Mouse (Mus musculus) kidney, embryonic 16.5 days (tissue): ENCODE data around the gene Scnn1g. TPM values are rescaled to one million over a fixed set of nuclear protein-coding genes. Genes with fewer than 3 reads are reported as not detected.

ENCODE experiments used
- ATAC-seq: fragments of 200-750 bp; cut with Nextera tagmentation; 2 replicates; pipeline ENCODE4 v1.8.0; 2017; ENCODE audit warnings: moderate TSS enrichment; ENCODE audit not compliant: low FRiP score, low TSS enrichment
- H3K27ac ChIP-seq: fragments of 300-500 bp; sonication (generic); 2 replicates; pipeline ENCODE4 v1.5.1; 2014; ENCODE audit warnings: low read length
- H3K27me3 ChIP-seq: fragments of 300-500 bp; sonication (generic); 2 replicates; pipeline ENCODE4 v1.6.1; 2014; ENCODE audit warnings: low read length, control low read depth, mixed read lengths; ENCODE audit not compliant: insufficient read depth
- H3K36me3 ChIP-seq: fragments of 300-500 bp; sonication (generic); 2 replicates; pipeline ENCODE4 v1.6.1; 2014; ENCODE audit warnings: low read length, control low read depth, mixed read lengths; ENCODE audit not compliant: insufficient read depth
- H3K4me1 ChIP-seq: fragments of 300-500 bp; sonication (generic); 2 replicates; pipeline ENCODE4 v1.6.1; 2014; ENCODE audit warnings: low read length, control low read depth, mixed read lengths; ENCODE audit not compliant: insufficient read depth
- H3K4me2 ChIP-seq: fragments of 300-500 bp; sonication (generic); replicated peaks from 2 replicates; pipeline ENCODE4 v1.6.1; 2014; ENCODE audit warnings: low read depth, low read length
- H3K4me3 ChIP-seq: fragments of 300-500 bp; sonication (generic); 2 replicates; pipeline ENCODE4 v1.5.1; 2014; ENCODE audit warnings: mild to moderate bottlenecking, low read length
- H3K9ac ChIP-seq: fragments of 300-500 bp; sonication (generic); replicated peaks from 2 replicates; pipeline ENCODE4 v1.6.1; 2014; ENCODE audit warnings: low read length
- H3K9me3 ChIP-seq: fragments of 300-500 bp; sonication (generic); 2 replicates; pipeline ENCODE4 v1.6.1; 2016; ENCODE audit warnings: low read length, control low read depth
- WGBS: fragments of 180-500 bp; shearing (Covaris S2); extraction: QIAGEN DNeasy Blood & Tissue Kit; methylation state at CpG from one replicate; pipeline ENCODE4 v1.1.7; 2014; 5-methylcytosine and 5-hydroxymethylcytosine counted together
- polyA plus RNA-seq: library from polyadenylated mRNA; unstranded; fragments of >200 nt; fragmentation: Nextera tagmentation; extraction: Ambion mirVana; gene quantifications from 2 replicates; pipeline ENCODE4 v1.2.1, GENCODE M21; 2015

The Scnn1g gene
- polyA plus RNA-seq, 1 experiment from 2014 or later: 40.7 TPM

- ATAC-seq: no peak
- H3K4me3 ChIP-seq: no peak overlapping the region
- H3K4me2 ChIP-seq: no peak overlapping the region
- no peak overlapping the region for H3K9ac ChIP-seq
- WGBS: 67% methylated on average over 3 of the region's 3 CpGs
- no peaks in the 10 kb centered on the region for H3K27me3 ChIP-seq
- no peaks in the 10 kb centered on the region for H3K4me1 ChIP-seq
- no peaks in the 10 kb centered on the region for H3K36me3 ChIP-seq
- H3K9me3 ChIP-seq: no peaks in the 10 kb centered on the region
- H3K27ac ChIP-seq: no peak overlapping the region
Observed at GRCm38 (mm10) chr7:121767900-121768299, 33.6 kb downstream of the Scnn1g start.

GRCm38 (mm10) chr7:121768983-121769382 lies 34.7 kb downstream of the Scnn1g start:
- Histone ChIP-seq H3K27ac (no peak overlapping the region), H3K9me3 (no peaks in the 10 kb centered on the region), H3K27me3 (no peaks in the 10 kb centered on the region), H3K36me3 (no peaks in the 10 kb centered on the region), H3K4me2 (no peak overlapping the region), H3K4me3 (no peak overlapping the region), H3K4me1 (no peaks in the 10 kb centered on the region), H3K9ac (no peak overlapping the region)
- ATAC-seq: no peak
- WGBS: 76% methylated on average over 9 of the region's 9 CpGs

- H3K9me3 ChIP-seq: no peaks in the 10 kb centered on the region
- H3K27me3 ChIP-seq: no peaks in the 10 kb centered on the region
- no peak overlapping the region for H3K4me2 ChIP-seq
- no peak overlapping the region for H3K9ac ChIP-seq
- no peak overlapping the region for H3K4me3 ChIP-seq
- 54% methylated on average over 1 of the region's 1 CpGs for WGBS
- H3K27ac ChIP-seq: no peak overlapping the region; the same call in 1 of the 2 replicates
- H3K4me1 ChIP-seq: peaks cover 5% of the 10 kb centered on the region; the same call in 1 of the 2 replicates
- ATAC-seq: no peak
- no peaks in the 10 kb centered on the region for H3K36me3 ChIP-seq
Observed at GRCm38 (mm10) chr7:121778553-121778952, 44.3 kb downstream of the Scnn1g start.

GRCm38 (mm10) chr7:121778980-121779379 lies 44.7 kb downstream of the Scnn1g start:
- no peak for ATAC-seq
- Histone ChIP-seq H3K27me3 (no peaks in the 10 kb centered on the region), H3K9ac (no peak overlapping the region), H3K4me3 (no peak overlapping the region), H3K4me1 (peaks cover 5% of the 10 kb centered on the region; the same call in 1 of the 2 replicates), H3K36me3 (no peaks in the 10 kb centered on the region), H3K27ac (no peak overlapping the region), H3K9me3 (no peaks in the 10 kb centered on the region), H3K4me2 (no peak overlapping the region)
- 76% methylated on average over 3 of the region's 3 CpGs for WGBS

- Histone ChIP-seq H3K9me3 (no peaks in the 10 kb centered on the region), H3K9ac (no peak overlapping the region), H3K36me3 (no peaks in the 10 kb centered on the region), H3K4me2 (no peak overlapping the region), H3K27me3 (no peaks in the 10 kb centered on the region), H3K4me3 (no peak overlapping the region), H3K4me1 (peaks cover 5% of the 10 kb centered on the region; the same call in 1 of the 2 replicates), H3K27ac (no peak overlapping the region)
- no peak for ATAC-seq
Observed at GRCm38 (mm10) chr7:121779409-121779808, 45.1 kb downstream of the Scnn1g start.

- H3K36me3 ChIP-seq: no peaks in the 10 kb centered on the region
- H3K9ac ChIP-seq: no peak overlapping the region
- H3K27me3 ChIP-seq: no peaks in the 10 kb centered on the region
- no peaks in the 10 kb centered on the region for H3K9me3 ChIP-seq
- H3K27ac ChIP-seq: peak overlapping the region; percentile 55
- ATAC-seq: peak; percentile 96
- no peak overlapping the region for H3K4me2 ChIP-seq
- H3K4me1 ChIP-seq: peaks cover 5% of the 10 kb centered on the region; the same call in 1 of the 2 replicates
- WGBS: 45% methylated on average over 3 of the region's 3 CpGs
- H3K4me3 ChIP-seq: no peak overlapping the region
Observed at GRCm38 (mm10) chr7:121782188-121782909, 48.1 kb downstream of the Scnn1g start.

- no peak for ATAC-seq
- H3K4me2 ChIP-seq: no peak overlapping the region
Observed at GRCm38 (mm10) chr7:121785651-121786228, 51.5 kb downstream of the Scnn1g start.

GRCm38 (mm10) chr7:121797781-121798180 lies 63.5 kb downstream of the Scnn1g start:
- Histone ChIP-seq H3K36me3 (no peaks in the 10 kb centered on the region), H3K4me1 (no peaks in the 10 kb centered on the region), H3K9me3 (no peaks in the 10 kb centered on the region; the same call in 1 of the 2 replicates), H3K4me3 (no peak overlapping the region), H3K27me3 (no peaks in the 10 kb centered on the region), H3K4me2 (no peak overlapping the region), H3K9ac (no peak overlapping the region), H3K27ac (peak overlapping the region; percentile 78)
- 63% methylated on average over 9 of the region's 9 CpGs for WGBS
- no peak for ATAC-seq

More at GRCm38 (mm10) chr7:121785651-121786228, 51.5 kb downstream of the Scnn1g start:
- Histone ChIP-seq H3K9ac (no peak overlapping the region), H3K4me1 (peaks cover 5% of the 10 kb centered on the region; the same call in 1 of the 2 replicates), H3K27me3 (no peaks in the 10 kb centered on the region), H3K36me3 (no peaks in the 10 kb centered on the region), H3K4me3 (no peak overlapping the region), H3K27ac (0 out of 2 replicates have a peak overlapping the region, but pooled peaks have one; percentile 13), H3K9me3 (0 out of 2 replicates have a peak, but pooled peaks cover 2% of the 10 kb centered on the region)
- WGBS: 66% methylated on average over 8 of the region's 8 CpGs

- no peaks in the 10 kb centered on the region for H3K9me3 ChIP-seq
- H3K4me1 ChIP-seq: no peaks in the 10 kb centered on the region
- no peaks in the 10 kb centered on the region for H3K36me3 ChIP-seq
- H3K9ac ChIP-seq: no peak overlapping the region
- H3K27ac ChIP-seq: no peak overlapping the region
- 77% methylated on average over 2 of the region's 2 CpGs for WGBS
- no peak overlapping the region for H3K4me2 ChIP-seq
- no peak overlapping the region for H3K4me3 ChIP-seq
- no peak for ATAC-seq
- H3K27me3 ChIP-seq: no peaks in the 10 kb centered on the region
Observed at GRCm38 (mm10) chr7:121802471-121802870, 68.2 kb downstream of the Scnn1g start.

GRCm38 (mm10) chr7:121803011-121803410 lies 68.7 kb downstream of the Scnn1g start:
- Histone ChIP-seq H3K27me3 (no peaks in the 10 kb centered on the region), H3K27ac (no peak overlapping the region), H3K9ac (no peak overlapping the region), H3K4me2 (no peak overlapping the region), H3K4me3 (no peak overlapping the region), H3K4me1 (no peaks in the 10 kb centered on the region), H3K9me3 (no peaks in the 10 kb centered on the region), H3K36me3 (no peaks in the 10 kb centered on the region)
- 86% methylated on average over 4 of the region's 4 CpGs for WGBS
- no peak for ATAC-seq
